Mouse (Mus musculus) natural killer cell, adult 2 months (primary cell): ENCODE measurements at regions not wholly inside any gene's neighbourhood (a gene's known extent, or its start where the extent isn't known, plus 50 kb on each side); places are given as distances from the start of the nearest gene placed in this dataset.
"Not testable (repeated sequence)": the region's sequence is repeated elsewhere in the genome, so short reads cannot be mapped to it uniquely, and the experiment has no call there.

Source experiments
- DNase-seq, 2 experiments: peaks; one replicate each; pipeline ENCODE4 v3.0.0; 2022; ENCODE audit warnings: low spot score in 2 of 2

GRCm38 (mm10) chrX:94785983-94786382 is 61.6 kb downstream of the Zxdb start:
- no peak for DNase-seq

GRCm38 (mm10) chrX:94788331-94788920 is 64.1 kb downstream of the Zxdb start:
- no peak for DNase-seq

DNA sequence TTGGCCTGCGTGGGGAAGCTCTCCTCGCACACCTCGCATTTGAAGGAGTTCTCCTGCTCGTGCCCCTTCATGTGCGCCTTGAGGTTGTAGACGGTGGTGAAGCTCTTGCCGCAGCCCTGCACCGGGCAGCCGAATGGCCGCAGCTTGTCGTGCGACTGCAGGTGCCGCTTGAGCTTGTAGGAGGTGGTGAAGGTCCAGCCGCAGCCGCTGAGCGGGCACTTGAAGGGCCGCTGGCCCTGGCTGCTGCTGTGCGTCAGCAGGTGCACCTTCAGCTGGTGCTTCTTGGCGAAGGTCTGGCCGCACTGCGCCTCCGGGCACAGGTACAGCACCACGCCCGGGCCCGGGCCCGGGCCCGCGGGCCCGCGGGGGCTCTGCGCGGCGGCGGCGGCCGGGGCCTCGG is 72.5 kb downstream of the Zxdb start:
- DNase-seq = not testable (repeated sequence)

GRCm38 (mm10) chrX:94797348-94798182 is 73.2 kb downstream of the Zxdb start:
- not testable (repeated sequence) for DNase-seq

DNA sequence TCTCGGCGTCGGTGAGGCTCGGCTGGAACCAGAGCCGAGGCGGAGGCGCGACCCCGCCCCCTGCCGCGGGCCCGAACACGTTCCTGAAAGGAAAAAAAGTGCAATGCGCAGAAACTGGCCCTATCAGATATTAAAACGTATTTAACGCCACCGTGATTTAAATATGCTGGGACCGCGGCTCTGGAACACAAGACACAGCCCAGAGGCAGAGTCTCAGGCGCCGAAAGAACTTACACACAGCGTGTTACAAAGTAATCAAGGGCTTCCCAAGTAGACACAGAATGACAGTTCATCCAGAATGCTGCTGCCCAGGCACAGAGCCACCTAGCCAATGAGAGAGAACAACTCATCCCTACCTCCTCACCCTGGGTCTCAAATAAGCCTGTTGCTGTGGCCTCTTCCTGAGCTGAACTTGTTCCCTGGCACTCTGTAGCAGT is 73.8 kb downstream of the Zxdb start:
- not testable (repeated sequence) for DNase-seq

- DNase-seq = not testable (repeated sequence)
Measured at GRCm38 (mm10) chrX:94812760-94813159, 88.4 kb downstream of the Zxdb start.

DNA sequence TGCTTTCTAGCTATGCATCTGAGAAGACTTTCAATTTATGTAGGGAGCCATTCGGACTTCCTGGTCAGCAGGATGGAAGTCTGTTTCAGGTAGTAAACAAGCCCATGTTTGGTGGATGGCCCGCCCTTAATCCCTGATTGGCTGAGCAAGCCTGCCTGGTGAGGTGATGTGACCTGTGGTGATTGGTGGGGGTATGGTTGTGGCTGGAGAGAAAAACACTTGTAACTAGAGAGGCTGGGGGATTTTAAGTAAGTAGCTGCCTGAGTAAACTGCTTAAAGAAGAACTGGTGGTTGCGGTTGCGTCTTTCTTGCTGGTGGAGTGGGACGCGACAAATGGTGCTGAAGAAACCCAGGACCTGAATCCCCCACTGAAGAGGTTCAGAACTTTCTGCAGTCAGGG is 103.2 kb downstream of the Zxdb start:
- peak in 1 of 2 experiments; percentile 0 for DNase-seq

DNA sequence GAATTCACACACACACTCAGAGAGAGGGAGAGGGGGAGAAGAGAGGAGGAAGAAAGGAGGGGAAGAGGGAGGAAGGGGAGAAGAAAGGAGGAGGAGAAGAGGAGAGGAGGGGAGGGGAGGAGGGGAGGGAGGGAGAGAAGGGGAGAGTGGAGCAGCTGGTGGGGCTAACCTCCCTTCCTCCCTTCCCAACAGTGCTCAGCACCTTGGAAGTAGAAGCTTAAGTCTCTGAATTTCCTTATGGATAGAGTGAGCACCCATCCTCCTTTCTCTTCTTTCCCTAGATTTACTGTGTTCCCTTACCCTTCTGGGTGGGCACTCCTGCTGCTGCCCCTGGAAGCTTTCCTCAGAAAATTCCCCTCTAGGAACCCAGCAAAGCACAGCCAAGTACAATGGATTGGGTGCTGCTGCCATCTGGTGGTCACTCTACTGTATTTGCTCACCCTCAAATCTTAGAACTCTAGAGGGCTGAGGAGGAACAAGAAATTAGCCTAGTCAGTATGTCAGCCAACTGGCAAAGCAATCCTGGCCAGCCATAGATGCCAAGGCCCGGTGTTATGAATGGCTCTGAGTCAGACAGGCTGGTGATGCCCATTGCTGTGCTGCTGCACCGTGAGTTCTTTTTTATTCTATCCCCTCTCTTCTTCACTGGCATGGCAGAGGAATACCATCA is 119.9 kb downstream of the Zxdb start:
- DNase-seq = not testable (repeated sequence)

GRCm38 (mm10) chrX:94849549-94849948 is 125.2 kb downstream of the Zxdb start:
- not testable (repeated sequence) for DNase-seq

DNA sequence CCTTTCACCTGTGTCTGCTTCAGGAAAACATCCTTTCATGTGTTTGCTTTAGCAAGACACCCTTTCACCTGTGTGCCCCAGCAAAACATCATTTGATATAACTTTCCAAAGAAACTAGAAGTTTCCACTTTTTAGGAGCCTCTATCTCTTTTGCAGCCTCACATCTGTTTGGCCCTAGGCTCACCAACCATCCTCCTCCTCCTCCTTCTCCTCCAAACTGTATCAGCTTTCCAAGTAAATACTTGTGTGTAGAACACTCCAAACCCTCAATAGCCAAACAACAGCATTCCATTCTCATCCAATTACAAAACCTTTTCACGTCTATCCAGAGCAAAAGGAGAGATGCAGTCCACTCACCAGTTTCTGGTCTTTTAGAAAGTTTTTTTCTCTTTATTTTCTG is 133.1 kb downstream of the Zxdb start:
- DNase-seq = no peak

DNA sequence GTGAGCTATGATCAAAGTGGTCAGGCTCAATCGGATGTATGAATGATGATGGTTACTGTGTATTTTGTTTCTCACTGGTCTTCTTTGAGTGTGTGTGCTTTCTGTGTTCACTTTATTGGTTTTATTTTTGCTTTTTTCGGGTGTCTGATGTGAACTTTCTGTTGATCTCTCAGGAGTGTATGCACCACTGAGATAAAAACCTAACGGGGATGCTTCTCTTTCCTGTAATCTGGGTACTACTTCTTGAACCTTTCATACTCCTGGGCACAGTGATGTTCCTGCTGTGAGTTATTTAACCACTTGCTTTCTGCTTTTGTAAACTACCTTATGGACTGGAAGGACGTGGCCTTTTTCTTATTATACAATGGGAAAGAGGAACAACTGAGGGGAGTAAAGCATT is 133.6 kb downstream of the Zxdb start:
- no peak for DNase-seq

- no peak for DNase-seq
Measured at GRCm38 (mm10) chrX:94863123-94863522, 138.8 kb downstream of the Zxdb start.

DNA sequence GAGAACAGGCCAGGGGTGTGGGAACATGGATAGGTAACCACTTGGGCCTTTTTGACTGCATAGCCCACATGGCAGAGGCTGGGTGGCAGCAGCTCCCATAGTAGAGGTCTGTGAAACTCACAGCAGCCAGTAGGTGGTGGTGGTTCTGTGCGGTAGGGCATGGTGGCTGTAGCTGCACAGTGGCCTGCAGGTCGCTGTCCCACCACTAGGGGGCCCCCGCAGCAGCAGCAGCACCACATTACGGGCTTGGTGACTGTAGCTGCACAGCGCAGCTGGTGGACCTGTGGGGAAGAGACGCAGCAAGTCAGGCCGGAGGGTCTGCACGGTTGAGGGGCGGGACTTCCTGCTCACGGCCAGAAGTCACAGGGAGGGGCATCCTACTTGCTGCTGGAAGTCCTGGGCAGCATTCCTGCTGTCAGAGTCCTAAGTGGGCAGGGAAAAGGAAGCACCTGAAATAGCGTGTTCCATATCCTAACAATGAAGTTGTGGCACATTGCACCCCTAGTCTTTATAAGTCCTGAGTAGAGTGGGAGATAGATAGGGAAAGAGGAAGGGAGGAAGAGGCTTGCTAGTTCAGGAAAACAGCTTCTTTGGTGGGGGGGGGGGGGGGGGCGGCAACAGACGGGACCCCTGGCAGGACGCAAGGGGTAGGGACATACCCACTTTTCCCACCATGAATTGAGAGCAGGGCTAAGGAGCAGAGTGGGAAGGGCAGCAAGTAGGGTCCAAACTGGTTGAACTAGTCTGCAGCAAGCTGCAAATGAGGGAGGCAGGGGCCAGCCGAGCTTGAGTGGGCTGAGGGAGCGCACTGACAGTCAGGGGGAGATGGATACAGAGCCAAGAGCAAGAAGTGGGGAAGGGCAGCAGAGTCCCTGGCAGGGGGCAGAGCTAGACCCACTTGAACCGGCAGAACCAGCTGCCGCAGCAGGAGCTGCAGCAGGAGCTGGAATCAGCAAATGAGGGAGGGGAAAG is 141.4 kb downstream of the Zxdb start:
- peak; percentile 72 to 88 for DNase-seq

DNA sequence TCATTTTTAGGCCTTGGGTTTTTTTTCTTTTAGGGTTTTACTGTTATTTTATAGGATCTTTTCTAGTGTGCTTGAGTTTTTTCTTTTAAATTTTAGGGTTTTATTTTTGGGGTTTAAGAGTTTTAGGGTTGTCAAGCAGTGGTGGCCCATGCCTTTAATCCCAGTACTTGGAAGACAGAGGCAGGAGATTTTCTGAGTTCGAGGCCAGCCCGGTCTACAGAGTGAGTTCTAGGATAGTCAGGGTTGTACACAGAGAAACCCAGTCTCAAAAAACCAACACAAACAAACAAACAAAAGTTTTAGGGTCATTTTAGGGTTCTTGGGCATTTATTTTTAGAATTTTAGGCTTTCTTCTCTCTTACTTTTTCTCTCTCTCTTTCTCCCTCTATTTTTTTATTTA is 142.9 kb downstream of the Spin4 start:
- DNase-seq = peak in 1 of 2 experiments; percentile 4
